Mouse (Mus musculus) erythroblast, embryonic 14.5 days (primary cell): ENCODE results near the gene Trpc4ap.

Source experiments
- GATA1 ChIP-seq: IDR thresholded peaks from 2 replicates; pipeline ENCODE4 v1.6.1; 2012; ENCODE audit warnings: low read length, inconsistent platforms, mixed read lengths
- TAL1 ChIP-seq: IDR thresholded peaks from 3 replicates; pipeline ENCODE4 v1.6.1; 2012; ENCODE audit warnings: low read length, inconsistent platforms, mixed read lengths

GRCm38 (mm10) chr2:155691336-155691722 is 855 bp downstream of the Trpc4ap start:
- no peak for TF ChIP-seq TAL1
- TF ChIP-seq GATA1 = no peak
